Mouse (Mus musculus) cortical plate, adult 2 months (tissue): ENCODE measurements around the gene Cysrt1.

Experiments
- CTCF ChIP-seq: fragments of 200-500 bp; IDR thresholded peaks from 2 replicates; pipeline ENCODE4 v1.5.1; 2011; ENCODE audit warnings: mild to moderate bottlenecking, control low read depth, low read length; ENCODE audit not compliant: insufficient read depth; ENCODE audit errors: extremely low read depth
- POLR2A ChIP-seq: fragments of 200-500 bp; IDR thresholded peaks from 2 replicates; pipeline ENCODE4 v1.6.1; 2011; ENCODE audit warnings: mild to moderate bottlenecking, low read length, control low read depth; ENCODE audit not compliant: insufficient read depth; ENCODE audit errors: extremely low read depth

GRCm38 (mm10) chr2:25221331-25221772 lies 20.9 kb downstream of the Cysrt1 start:
- no peak for TF ChIP-seq CTCF
- TF ChIP-seq POLR2A, result no peak; the same call in 1 of the 2 replicates
